Mouse (Mus musculus) testis, postnatal 14 days (tissue): Measurements from ENCODE around the gene Armh3.
A peak's percentile ranks its signal among the peaks of the same experiment; 100 is the strongest.

ENCODE experiments used
- DNase-seq: peaks from one replicate; pipeline ENCODE4 v3.0.0; 2021; ENCODE audit warnings: low spot score

Armh3 gene

GRCm38 (mm10) chr19:45908246-45908645 lies 90.0 kb downstream of the Armh3 start:
- no peak for DNase-seq

GRCm38 (mm10) chr19:45907416-45907815 lies 90.9 kb downstream of the Armh3 start:
- no peak for DNase-seq

- no peak for DNase-seq
These were observed 94.4 kb downstream of the Armh3 start for GRCm38 (mm10) chr19:45903861-45904260.

DNA sequence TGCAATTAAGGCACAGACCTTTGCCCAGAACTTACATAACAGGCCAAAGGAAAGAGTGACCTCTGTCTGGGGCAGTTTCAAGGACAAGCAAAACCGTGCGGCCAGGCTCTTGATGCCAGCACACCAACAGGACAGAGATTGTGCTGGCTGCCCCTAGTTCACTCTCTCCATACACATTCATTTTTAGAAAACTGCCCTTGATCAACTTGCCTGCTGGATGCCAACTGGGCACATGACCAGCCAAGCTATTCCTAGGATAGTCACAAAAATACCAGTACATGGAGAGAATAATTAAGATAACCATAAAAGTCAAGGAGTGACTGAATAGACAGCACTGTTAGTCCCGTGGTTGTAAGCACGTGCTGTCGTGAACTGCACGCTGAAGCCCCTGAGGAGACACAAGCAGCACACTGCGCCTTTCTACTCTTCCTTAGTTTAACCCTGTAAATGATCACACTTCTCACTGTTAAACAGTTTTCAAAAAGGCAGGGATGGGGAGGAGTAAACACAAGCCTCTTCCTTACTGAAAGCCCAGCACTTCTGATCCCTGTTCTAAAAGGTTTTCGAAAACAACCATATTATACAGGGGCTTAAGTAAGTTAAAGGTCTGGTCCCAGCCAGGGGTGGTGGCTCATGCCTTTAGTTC lies 95.8 kb downstream of the Armh3 start:
- DNase-seq = peak; percentile 17

GRCm38 (mm10) chr19:45900836-45901235 lies 97.5 kb downstream of the Armh3 start:
- no peak for DNase-seq

GRCm38 (mm10) chr19:45895726-45896125 lies 102.6 kb downstream of the Armh3 start:
- DNase-seq = no peak

- no peak for DNase-seq
These were observed 116.2 kb downstream of the Armh3 start for GRCm38 (mm10) chr19:45882056-45882455.

DNA sequence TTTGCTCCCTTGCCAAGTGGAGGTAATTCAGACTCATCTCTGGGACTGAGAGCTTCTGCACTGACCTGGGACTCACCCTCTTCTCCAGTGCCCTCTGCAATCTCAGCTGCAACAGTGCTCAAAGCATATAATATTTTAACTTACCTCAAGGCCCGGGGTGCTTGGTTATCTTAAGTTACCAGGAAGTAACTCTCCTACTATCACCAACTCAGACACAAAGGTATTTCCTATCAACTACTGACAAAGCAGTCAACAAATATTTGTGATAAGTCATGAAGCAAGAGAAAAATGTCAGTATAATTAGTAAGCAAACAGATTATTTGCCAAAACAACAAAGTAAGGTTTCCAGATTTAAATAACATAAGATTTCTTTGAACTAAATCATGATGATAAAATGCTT lies 125.0 kb downstream of the Armh3 start:
- no peak for DNase-seq

DNA sequence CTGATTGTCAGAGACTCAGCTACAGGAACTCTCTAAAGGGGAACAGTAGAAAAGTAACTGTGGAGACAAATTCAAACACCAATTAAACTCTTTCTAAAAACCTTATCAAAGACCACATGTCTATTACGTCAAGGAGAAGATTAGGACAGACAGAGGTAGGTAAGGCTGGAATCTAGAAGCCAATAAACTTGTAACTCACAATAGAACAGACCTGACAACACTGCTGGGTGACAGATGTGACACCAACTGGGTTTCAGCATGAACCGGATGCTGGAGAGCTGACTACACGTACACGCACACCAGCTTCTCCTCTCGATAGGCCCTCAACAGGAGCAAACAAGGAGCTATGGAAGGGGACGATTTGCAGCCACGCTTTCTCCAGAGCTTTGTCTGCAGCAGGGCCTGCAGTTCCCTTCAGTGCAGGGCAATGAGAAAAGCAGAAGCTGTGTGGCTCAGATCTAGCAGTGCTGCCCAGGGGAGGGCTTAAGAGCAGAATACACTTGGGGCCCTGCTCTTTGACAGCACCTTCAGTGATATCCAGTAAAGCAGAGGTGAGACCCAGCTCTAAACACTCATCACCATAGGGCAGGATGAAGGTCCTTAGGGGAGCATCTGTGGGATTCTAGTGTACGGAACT lies 142.9 kb downstream of the Armh3 start:
- no peak for DNase-seq

DNA sequence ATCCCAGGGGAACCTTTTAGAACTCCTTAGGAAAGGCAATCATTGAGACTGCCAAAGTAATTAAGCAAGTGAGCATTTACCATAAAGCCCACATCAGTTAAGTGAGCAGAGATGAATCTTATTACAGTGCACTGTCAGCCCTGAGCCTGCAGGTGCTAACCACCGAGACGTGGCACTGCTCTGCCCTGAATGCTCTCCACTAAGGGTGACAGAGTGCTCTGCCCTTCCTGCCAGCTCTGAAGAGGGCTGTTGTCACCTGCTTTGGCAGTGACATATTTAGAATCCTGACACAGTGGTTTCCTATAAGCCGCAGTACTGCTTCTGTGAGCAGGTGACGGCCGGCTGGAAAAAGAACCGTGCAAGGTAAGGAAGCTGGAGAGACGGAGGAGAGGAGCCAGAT lies 143.8 kb downstream of the Armh3 start:
- no peak for DNase-seq

GRCm38 (mm10) chr19:45847733-45848093 lies 150.6 kb downstream of the Armh3 start:
- DNase-seq = no peak

DNA sequence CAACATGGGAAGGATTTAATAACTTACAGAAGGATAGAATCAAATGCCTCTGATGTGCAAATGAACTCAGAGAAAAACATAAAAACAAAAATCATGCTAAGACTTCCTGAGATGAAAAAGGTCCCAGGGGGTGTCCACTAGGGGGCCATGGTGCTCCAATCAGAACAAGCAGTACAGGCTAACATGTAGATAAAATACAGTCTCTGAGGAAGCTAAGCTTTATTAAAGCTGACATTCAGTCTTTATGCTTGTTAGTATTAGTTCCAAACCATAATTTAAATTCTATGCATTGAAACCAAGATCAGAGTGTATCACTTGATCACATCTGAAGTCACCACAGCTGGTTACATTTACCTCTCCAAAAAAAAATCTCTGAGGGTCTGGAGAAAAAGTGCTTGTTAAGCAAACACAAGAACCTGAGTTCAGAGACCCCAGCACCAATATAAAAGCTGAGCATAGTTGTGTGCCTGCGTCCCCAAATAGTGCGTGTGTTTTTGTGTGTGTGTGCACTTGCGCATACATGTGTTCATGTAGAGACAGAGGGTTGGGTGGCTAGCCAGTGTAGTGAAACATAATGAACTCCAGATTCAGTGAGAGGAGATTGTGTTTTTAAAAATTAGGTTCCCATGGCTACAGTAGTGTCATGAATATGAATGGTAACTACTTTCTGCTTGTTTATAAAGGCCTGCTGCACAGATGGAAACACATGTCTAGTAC lies 151.1 kb downstream of the Armh3 start:
- no peak for DNase-seq

- no peak for DNase-seq
These were observed 154.1 kb downstream of the Armh3 start for GRCm38 (mm10) chr19:45844209-45844608.

- no peak for DNase-seq
These were observed 154.9 kb downstream of the Armh3 start for GRCm38 (mm10) chr19:45843424-45843823.

- no peak for DNase-seq
These were observed 161.0 kb downstream of the Armh3 start for GRCm38 (mm10) chr19:45837050-45837994.

DNA sequence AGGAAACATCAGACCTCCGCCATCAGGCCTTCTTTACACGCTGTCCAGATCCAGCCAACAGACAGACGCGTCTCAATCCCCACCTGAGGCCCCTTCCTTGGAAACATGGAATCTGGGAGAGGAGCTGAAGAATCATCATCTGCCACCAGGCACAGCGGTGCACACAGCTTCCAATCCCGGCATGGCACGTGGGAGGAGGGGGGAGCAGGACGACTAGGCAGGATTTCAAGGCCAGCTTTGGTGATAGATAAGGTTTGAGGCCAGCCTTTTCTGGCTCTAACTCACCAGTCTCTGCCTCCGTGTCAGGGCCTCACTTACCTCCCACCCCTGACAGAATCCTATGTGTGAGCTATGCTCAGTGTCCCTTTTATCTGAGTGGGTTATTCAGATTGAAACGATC lies 162.8 kb downstream of the Armh3 start:
- DNase-seq = peak; percentile 74

GRCm38 (mm10) chr19:45833665-45834064 lies 164.6 kb downstream of the Armh3 start:
- DNase-seq = no peak

DNA sequence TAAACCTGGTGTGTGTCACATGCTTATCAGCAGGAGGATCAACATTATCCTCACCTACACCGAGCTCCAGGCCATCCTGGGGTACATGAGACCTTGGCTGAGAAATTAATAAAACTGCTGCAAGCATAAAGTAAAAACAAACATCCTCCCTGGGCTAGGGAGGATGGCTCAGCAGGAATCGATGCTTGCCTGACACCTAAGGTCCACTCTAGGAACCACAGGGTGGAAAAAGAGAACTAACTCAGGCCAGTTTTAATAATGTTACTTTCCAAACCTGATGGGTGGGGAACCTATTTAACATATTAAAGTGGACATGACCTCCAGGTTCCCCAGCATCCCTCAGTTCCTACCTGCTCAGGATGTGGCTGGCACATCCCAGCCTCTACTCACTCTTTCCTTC lies 167.6 kb downstream of the Armh3 start:
- no peak for DNase-seq

DNA sequence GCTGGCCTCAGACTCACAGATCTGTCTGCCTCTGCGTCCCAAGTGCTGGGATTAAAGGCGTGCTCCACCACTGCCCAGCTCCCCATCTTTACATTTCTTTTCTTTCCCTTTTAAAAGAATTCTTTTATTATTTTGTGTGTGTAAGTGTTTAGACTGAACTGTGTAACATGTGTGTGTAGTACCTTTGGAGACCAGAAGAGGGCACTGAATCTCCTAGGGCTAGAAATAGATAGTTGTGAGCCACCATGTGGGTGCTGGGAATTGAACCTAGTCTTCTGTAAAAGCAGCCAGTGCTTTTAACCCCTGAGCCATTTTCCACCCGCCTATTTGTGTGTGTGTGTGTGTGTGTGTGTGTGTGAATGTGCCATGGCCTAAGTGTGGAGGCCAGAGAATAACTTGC lies 170.6 kb downstream of the Armh3 start:
- DNase-seq = no peak

- no peak for DNase-seq
These were observed 171.2 kb downstream of the Armh3 start for GRCm38 (mm10) chr19:45827125-45827524.

DNA sequence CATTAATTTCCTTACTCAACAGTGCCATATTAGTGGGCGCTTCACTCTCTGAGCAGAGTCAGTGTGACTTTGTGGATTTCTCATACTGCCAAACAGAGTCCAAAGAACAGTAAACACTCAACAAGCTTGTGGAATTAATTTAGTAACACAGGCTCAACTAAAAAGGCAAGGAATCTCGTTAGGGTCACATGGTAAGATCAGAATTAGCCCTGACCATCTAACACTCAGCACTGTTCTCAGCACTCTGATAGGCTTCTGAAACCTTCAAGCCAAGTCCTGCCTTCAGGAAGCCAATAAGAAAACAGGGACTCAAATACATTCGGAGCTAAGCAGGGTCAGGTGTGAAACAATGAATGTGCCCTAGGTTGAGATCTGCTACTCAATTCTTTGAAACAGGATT lies 172.1 kb downstream of the Armh3 start:
- DNase-seq = no peak

- no peak for DNase-seq
These were observed 176.5 kb downstream of the Armh3 start for GRCm38 (mm10) chr19:45821832-45822231.
